ENCODE assay signal across 9 mouse cellular contexts in the genomic region with DNA sequence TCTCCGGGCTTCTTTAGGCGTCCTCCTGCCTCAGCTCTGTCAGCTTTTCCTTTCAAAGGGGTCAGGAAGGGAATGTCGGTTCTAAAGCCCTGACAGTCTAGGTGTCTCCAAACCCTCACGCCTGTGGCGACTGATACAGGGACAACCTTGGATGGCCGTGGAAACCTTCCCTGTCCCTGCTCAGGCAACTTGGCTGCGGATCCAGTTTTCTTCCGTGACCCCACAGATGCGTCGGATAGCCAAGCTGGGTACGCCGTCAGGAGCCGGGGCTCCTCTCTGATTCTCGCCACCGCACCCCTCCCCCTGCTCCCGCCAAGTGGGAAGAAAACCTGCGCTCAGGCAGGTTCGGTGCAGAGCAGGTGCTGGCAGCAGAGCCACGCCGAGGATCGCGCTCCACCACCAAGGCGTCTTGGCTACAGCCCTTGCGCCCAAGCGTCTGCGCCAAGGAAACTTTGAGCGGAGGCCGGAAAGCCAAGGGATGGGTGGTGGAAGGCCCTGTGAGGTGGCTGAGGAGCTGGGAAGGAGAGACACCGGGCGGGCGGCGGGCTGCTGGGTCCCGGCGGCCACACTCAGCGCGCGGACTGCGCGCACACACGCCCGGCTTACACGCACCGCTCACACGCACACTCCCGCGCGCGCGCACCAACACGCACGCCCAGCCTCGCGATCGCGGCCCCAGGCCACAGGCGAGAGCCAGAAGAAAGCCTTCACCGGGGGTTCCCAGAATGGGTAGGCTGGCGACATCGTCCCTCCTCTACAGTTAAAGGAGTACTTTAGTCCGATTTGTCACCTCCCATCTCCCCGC. TPM values are rescaled to one million over a fixed set of nuclear protein-coding genes. Genes with fewer than 3 reads are reported as not detected.
DNase-seq lines count a peak whose midpoint lies in the region; ATAC-seq lines count a peak whose summit lies in the region.
"Had no signal": no experiment of that assay in that cellular context is flagged by ENCODE, and none has a peak within 500 bp of the region (broad histone marks: within the 10 kb centered on the region; RNA-seq: fewer than 3 reads in every experiment).

A gene (minus strand): TSS at position 598 of the 805 bp plus-strand sequence.

- DNase-seq in heart, adult 11 months: peak; percentile 78
- DNase-seq in heart, adult 18-20 months: no peak
- peak; percentile 16 for DNase-seq in WW6 (ENCODE audit: low read depth, low spot score)
- DNase-seq in frontal cortex, postnatal 10 days (ENCODE audit: low spot score in 2 of 2): peak; percentile 14 to 45
- peak; percentile 40 to 46 for DNase-seq in left cerebral cortex, adult 8-10 months (ENCODE audit: low spot score in 2 of 2)
- DNase-seq in neural tube, embryonic 10.5 days (ENCODE audit: extremely low spot score, low spot score): peak; percentile 57
- no peak for DNase-seq in ovary, postnatal 36 days (ENCODE audit: low spot score)

- ATAC-seq in monocyte, adult 5-6 weeks (replicated peaks; ENCODE audit: insufficient number of reproducible peaks, low FRiP score, low TSS enrichment, poor library complexity, severe bottlenecking): no peak

RNA-seq across cellular contexts. Expression of the gene that starts here (rescaled TPM):
- total RNA-seq in heart, adult 18-20 months (2021): not detected
- total RNA-seq in left cerebral cortex, adult 8-10 months (2022): 10 to 100 TPM; 52.6 to 57.3 (median 54.1) TPM
- not detected in 3 replicates for total RNA-seq in monocyte, adult 5-6 weeks (2017)
- total RNA-seq: MEL had no signal

Comparison
In these comparisons a context has a peak if more than half of its experiments do, and no peak if none do; other contexts are left out.
1. RNA of the gene that starts here (total RNA-seq): 52.6 to 57.3 TPM in left cerebral cortex, adult 8-10 months; not detected in heart, adult 18-20 months and not detected in monocyte, adult 5-6 weeks; every median in the first group is over 10 times any median in the second.
2. DNase-seq: peak in heart, adult 11 months (single experiment), WW6 (single experiment), frontal cortex, postnatal 10 days (2 of 2), left cerebral cortex, adult 8-10 months (2 of 2) and neural tube, embryonic 10.5 days (single experiment); none in heart, adult 18-20 months (0 of 2) and ovary, postnatal 36 days (single experiment).